Mouse (Mus musculus): ENCODE measurements at regions not wholly inside any gene's neighbourhood (a gene's known extent, or its start where the extent isn't known, plus 50 kb on each side); places are given as distances from the start of the nearest gene placed in this dataset.

DNA sequence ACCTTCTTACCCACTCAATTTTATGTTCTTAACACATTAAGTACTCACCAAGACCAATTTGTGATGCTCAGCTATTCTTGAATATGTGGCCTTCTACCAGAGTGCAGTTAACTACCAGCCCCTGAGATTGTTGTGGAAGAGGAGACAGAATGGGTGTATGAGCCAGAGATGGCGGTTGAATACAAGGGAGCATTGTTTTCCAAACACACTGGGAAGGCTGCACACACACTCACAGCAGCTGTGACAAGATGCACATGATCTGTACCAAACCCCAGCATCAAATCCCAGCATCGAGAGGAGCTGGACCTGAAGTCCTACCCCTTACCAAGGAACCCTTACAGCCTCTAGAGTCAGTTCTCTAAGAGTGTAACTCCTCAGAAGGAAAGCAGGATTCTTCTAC lies 91.4 kb upstream of the Wscd1 start:
- intact Hi-C loops (cut with DNase I) = no loop called here

DNA sequence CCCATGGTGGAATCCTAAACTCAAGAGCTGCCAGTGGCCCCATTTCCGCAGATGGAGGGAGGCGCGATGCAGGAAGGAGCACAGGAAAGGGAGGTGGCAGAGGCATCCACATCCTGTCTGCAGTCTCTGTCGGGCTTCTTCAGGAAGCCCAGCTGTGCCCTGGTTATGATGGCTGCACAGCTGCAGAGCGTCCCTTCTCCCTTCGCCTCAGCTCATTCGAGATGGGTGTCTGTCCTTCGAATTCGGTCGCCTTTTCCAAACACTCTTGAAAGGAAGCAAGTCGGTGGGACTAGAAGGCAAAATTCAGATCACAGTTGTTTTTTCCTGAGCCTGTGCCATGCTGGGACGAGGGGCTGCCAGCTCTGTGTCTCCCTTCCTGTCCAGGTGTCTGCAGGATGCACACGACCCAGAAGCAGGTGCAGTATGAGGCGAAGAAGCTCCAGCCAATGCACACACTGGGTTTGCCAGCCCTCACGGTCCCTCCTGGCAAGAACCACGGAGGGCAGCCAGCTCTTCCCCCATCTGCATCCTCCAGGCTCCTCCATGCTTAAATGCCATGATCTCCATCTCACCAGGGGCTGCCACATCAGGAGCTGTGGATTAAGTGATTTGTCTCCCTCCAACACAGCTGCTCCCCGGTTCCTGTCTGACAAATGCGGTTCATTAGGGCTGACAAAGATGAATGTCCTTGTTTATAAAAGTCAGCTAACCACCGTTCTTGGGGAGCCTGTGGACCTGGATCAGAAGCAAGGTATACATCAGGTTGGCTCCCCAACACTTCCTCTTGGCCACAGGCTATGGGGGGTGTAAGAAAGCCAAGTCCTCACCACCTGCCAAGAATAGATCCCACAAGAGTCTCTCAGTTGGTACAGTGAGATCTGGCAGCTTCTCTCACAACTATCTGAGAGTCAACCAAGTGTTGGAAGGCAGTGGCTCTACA lies 79.3 kb upstream of the Wscd1 start:
- intact Hi-C loops (cut with DNase I) = loop anchor here (5.0 kb wide), 1 partner anchor 177 kb away; no protein-coding TSS in a partner anchor

DNA sequence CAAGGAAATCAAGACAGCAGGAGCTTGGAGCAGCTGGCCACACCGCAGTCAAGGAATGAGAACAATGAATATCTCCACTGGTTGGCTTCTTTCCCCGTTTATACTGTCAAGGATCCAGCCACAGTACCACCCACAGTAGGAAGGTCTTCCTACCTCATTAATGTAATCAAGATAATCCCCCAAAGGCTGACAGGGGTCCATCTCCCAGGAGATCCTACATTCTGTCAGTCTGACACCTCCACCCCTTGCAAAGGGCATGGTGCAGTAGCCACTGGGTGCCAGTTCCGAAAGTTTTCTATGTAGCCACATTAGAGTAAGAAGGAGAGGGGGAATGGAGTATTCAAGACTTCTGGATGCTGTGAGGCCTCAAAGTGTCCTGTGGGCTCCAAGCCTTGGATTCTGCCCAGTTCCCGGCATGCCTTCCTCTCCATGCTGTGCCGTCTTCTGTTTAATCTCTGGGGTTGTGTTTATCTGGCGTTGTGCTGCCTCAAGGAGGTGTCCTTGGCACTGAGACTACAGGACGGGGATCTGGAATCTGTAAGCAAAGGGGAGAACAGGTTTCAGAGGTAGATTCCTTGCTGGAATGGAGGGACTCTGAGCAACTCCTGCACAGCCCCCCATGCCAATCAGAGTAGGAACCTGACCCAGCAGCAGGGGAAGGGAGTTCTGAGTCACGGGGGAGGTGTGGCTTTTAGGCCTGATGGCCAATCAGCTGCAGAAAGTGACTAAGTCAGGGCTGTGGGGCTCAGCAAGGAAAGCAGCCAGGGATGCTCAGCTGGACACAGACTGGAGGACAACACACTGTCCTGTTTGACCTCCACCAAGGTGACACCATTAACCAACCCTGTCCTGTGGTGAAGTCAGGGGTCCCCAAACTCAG lies 77.3 kb upstream of the Wscd1 start:
- intact Hi-C loops (cut with DNase I) = loop anchor here (5.0 kb wide), 1 partner anchor 175 kb away; no protein-coding TSS in a partner anchor

DNA sequence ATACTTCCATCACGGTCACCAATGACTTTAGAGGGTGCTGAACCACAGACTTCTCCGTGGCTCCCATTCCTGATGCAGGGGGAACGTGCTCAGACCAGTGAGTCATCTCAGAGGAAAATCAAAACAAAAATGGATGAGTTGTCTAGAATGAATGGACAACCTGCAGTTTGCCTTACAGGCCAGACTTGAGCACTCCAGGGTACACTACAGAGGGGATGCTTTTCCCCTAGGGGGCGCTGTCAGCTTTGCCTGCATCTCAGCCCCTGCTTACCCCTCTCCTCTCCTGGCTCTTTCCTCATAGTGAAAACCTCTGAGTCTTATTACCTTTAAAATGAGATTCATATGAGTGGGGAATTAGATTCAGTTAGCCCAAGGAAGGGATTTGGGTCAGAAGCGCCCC lies 75.4 kb upstream of the Wscd1 start:
- intact Hi-C loops (cut with DNase I) = loop anchor here (5.0 kb wide), 1 partner anchor 173 kb away; no protein-coding TSS in a partner anchor

DNA sequence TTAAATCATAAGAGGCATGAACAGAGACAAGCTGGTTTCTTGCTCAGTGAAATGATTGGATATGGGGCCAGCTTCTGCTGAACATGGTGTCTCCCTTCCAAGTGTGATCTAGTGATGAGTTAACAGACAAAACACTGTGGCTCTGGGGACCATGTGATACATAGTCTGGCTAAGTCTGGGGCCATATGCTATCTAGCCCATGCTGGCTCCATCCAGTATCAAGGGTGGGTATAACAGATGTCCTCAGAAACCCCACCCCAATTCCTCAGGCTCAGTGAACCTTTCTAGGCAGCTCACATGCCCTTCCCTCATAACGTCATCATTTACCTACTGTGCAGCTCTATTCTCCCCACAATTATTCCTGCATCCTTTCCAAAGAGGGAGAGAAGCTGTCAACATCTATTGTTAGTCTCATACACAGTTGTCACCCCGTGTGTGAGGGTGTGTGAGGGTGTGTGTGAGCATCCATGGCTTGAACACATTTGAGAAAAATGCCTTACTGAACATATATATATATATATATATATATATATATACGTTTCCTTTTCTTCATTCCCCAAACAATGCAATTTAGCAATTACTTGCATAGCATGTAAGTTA lies 73.9 kb upstream of the Wscd1 start:
- intact Hi-C loops (cut with DNase I) = loop anchor here (5.0 kb wide), 1 partner anchor 361 kb away; the partner anchor contains the start of gene Aipl1

DNA sequence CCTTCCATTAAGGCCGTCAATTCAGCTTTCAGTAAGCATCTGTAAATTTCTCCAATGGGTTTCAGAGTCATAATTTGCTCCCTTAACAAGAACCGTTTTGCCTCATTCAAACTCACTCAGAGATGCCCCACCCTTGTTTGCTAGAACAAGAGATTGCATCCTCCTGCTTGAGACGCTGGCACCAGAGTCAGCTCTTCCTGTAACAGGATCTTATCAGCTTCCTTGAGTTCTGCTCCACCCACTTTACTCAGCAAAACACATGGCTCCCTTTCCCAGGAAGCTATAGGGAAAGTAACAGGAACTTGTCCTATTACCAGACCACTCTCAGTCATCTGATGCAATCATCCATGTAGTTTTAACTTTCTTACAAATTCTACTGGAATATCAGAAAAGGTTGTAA lies 52.7 kb upstream of the Wscd1 start:
- intact Hi-C loops (cut with DNase I) = no loop called here

DNA sequence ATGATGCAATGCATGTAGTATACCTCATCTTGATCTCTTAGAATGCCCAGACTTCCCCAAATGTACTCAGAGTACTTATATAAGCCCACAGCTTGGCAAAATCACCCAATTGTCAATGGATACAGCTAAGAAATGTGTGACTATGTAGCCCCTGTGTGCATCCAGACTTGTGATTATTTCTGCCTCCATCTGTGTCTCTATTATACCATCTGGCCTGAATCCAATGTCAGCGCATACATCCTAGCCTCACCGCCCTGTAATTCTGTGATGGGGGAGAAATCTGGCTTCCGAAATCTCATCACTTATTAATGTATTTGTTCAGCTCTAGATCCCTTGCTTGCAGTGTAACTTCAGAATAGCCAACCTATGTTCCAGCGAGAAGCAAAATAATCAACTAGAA lies 50.9 kb upstream of the Wscd1 start:
- intact Hi-C loops (cut with DNase I) = no loop called here
